Mouse (Mus musculus): ENCODE measurements around the gene Bpi. TPM values are rescaled to one million over a fixed set of nuclear protein-coding genes. Genes with fewer than 3 reads are reported as not detected.

The Bpi gene
- polyA plus RNA-seq, 1 experiment from 2014 or later = not detected

DNA sequence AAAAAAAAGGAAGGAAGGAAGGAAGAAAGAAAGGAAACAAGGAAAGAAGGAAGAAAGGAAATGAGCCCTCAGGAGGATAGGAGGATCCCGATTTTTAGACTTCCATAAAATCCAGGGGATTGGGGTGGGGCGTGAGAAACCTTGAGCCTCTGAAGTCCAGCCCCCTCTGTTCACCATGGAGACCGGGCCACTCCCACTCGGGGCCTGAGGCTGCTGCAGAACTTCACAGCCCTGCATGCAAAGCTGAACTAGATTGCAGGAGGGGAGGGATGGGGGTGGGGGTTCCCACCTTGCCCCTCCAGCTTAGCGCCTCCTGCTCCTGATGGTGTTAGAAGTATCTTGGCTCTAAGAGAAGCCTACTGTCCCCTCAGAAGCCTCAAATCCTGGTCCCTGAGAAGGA lies 1.0 kb upstream of the Bpi start:
- no peak overlapping the region for H3K4me3 ChIP-seq (ENCODE audit: low read depth, low read length)
- no peak overlapping the region for H3K9ac ChIP-seq (ENCODE audit: low read length)
- H3K27me3 ChIP-seq (ENCODE audit: control insufficient read depth, insufficient read depth, low read length) = no peaks in the 10 kb centered on the region
- no peaks in the 10 kb centered on the region for H3K36me3 ChIP-seq (ENCODE audit: control insufficient read depth, insufficient read depth, low read length)
- H3K4me1 ChIP-seq (replicated peaks; ENCODE audit: control insufficient read depth, insufficient read depth) = 0 out of 2 replicates have a peak, but pooled peaks cover 3% of the 10 kb centered on the region
- no peak for ATAC-seq (ENCODE audit: low FRiP score, low TSS enrichment)
- no peak overlapping the region for H3K27ac ChIP-seq (replicated peaks)
- TF ChIP-seq CTCF (IDR thresholded peaks at IDR 0.05; ENCODE audit: low read depth) = no peak
- no peak for TF ChIP-seq EP300 (optimal IDR thresholded peaks at IDR 0.05)
- no peak overlapping the region for H3K4me2 ChIP-seq (replicated peaks; ENCODE audit: low read depth)
- no peaks in the 10 kb centered on the region for H3K9me3 ChIP-seq (ENCODE audit: control insufficient read depth, low read length)
- WGBS = 3% methylated on average over 5 of the region's 5 CpGs
- DNase-seq (ENCODE audit: low spot score) = peak; percentile 26

DNA sequence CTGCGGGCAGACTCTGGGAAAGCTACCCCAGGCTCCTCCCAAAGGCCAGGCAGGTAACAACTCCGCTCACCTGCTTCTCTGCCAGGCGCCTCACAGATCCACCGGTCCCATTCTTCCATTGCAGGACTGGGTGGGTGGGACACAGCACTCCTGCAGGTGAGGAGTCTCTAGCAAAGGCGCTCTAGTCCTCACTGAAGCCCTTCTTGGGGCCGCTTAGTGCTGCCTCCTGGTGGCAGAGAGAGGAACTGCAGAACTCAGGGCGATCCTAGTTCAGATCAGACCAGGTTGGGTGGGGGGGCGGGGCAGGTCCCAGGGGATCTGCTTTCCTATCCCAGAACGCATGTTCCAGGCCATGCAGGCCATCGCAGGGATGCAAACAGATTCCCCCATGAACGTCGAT lies 887 bp downstream of the Bpi start:
- 17% methylated on average over 12 of the region's 12 CpGs for WGBS

GRCm38 (mm10) chr2:158259498-158259897 lies 1.6 kb downstream of the Bpi start:
- Histone ChIP-seq H3K9ac (ENCODE audit: low read length) (no peak overlapping the region), H3K9me3 (ENCODE audit: control insufficient read depth, low read length) (no peaks in the 10 kb centered on the region), H3K4me2 (replicated peaks; ENCODE audit: low read depth) (no peak overlapping the region), H3K27ac (replicated peaks) (no peak overlapping the region), H3K4me1 (replicated peaks; ENCODE audit: control insufficient read depth, insufficient read depth) (0 out of 2 replicates have a peak, but pooled peaks cover 3% of the 10 kb centered on the region), H3K4me3 (ENCODE audit: low read depth, low read length) (no peak overlapping the region), H3K36me3 (ENCODE audit: control insufficient read depth, insufficient read depth, low read length) (no peaks in the 10 kb centered on the region), H3K27me3 (ENCODE audit: control insufficient read depth, insufficient read depth, low read length) (no peaks in the 10 kb centered on the region)
- 63% methylated on average over 8 of the region's 8 CpGs for WGBS
- TF ChIP-seq EP300 (optimal IDR thresholded peaks at IDR 0.05) (no peak), CTCF (IDR thresholded peaks at IDR 0.05; ENCODE audit: low read depth) (no peak)
- no peak for ATAC-seq (ENCODE audit: low FRiP score, low TSS enrichment)
- DNase-seq (ENCODE audit: low spot score) = no peak

More for the DNA sequence above, 887 bp downstream of the Bpi start:
- peak; percentile 82 for TF ChIP-seq CTCF (IDR thresholded peaks at IDR 0.05; ENCODE audit: low read depth)
- no peak for TF ChIP-seq EP300 (optimal IDR thresholded peaks at IDR 0.05)
- no peak overlapping the region for H3K9ac ChIP-seq (ENCODE audit: low read length)
- ATAC-seq (ENCODE audit: low FRiP score, low TSS enrichment) (peak; percentile 55), DNase-seq (ENCODE audit: low spot score) (peak; percentile 82)
- H3K9me3 ChIP-seq (ENCODE audit: control insufficient read depth, low read length) = no peaks in the 10 kb centered on the region
- H3K27me3 ChIP-seq (ENCODE audit: control insufficient read depth, insufficient read depth, low read length) = no peaks in the 10 kb centered on the region
- 0 out of 2 replicates have a peak, but pooled peaks cover 3% of the 10 kb centered on the region for H3K4me1 ChIP-seq (replicated peaks; ENCODE audit: control insufficient read depth, insufficient read depth)
- H3K36me3 ChIP-seq (ENCODE audit: control insufficient read depth, insufficient read depth, low read length) = no peaks in the 10 kb centered on the region
- no peak overlapping the region for H3K4me2 ChIP-seq (replicated peaks; ENCODE audit: low read depth)
- H3K27ac ChIP-seq (replicated peaks) = no peak overlapping the region
- H3K4me3 ChIP-seq (ENCODE audit: low read depth, low read length) = no peak overlapping the region

DNA sequence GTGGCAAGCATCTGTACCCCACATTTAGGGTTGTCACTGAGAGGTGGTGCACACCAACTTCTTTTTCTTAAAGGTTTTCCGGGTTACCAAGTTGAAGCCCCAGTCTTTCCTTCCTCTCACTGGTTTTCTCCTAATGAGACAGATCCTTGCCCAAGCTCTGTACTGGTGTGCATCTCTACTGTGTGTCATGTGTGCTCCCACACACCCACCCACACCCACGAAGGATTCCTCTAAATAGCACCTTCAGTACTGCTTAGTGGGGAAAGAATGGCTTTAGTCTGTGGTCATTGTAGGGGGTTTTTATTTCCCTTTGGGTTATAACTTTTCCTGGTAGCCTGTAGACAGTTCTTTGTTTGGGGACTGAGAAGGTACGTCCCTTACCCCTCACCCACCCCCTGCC lies 7.0 kb downstream of the Bpi start:
- Histone ChIP-seq H3K4me3 (ENCODE audit: low read depth, low read length) (no peak overlapping the region), H3K4me1 (replicated peaks; ENCODE audit: control insufficient read depth, insufficient read depth) (no peaks in the 10 kb centered on the region), H3K36me3 (ENCODE audit: control insufficient read depth, insufficient read depth, low read length) (no peaks in the 10 kb centered on the region)

DNA sequence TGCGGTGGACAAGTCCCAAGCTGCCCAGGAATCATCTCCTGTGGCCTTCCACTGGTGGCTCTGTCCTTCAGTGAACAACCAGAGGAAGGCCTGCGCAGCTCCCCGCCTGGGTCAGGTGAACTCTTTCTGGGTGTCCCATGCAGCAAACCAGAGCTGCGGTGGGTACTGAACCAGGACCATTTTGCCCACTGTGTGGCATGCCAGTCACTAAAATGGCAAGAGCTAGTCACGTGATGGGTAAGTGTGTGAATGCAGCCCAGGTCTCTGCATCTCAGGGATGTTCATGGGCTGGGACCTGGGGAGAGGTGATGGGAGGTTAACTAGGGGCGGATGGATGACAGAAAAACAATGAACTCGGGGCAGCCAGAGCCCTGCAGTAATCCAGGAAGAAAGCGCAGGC lies 12.1 kb downstream of the Bpi start:
- H3K36me3 ChIP-seq (ENCODE audit: control insufficient read depth, insufficient read depth, low read length) = no peaks in the 10 kb centered on the region
- H3K9me3 ChIP-seq (ENCODE audit: control insufficient read depth, low read length) = no peaks in the 10 kb centered on the region
- no peak for TF ChIP-seq EP300 (optimal IDR thresholded peaks at IDR 0.05)
- no peak for TF ChIP-seq CTCF (IDR thresholded peaks at IDR 0.05; ENCODE audit: low read depth)
- H3K27ac ChIP-seq (replicated peaks) = no peak overlapping the region
- H3K4me1 ChIP-seq (replicated peaks; ENCODE audit: control insufficient read depth, insufficient read depth) = no peaks in the 10 kb centered on the region
- H3K9ac ChIP-seq (ENCODE audit: low read length) = no peak overlapping the region
- H3K4me3 ChIP-seq (ENCODE audit: low read depth, low read length) = no peak overlapping the region
- H3K27me3 ChIP-seq (ENCODE audit: control insufficient read depth, insufficient read depth, low read length) = no peaks in the 10 kb centered on the region
- WGBS = 80% methylated on average over 8 of the region's 8 CpGs
- DNase-seq (ENCODE audit: low spot score) (no peak), ATAC-seq (ENCODE audit: low FRiP score, low TSS enrichment) (no peak)
- no peak overlapping the region for H3K4me2 ChIP-seq (replicated peaks; ENCODE audit: low read depth)

More for the DNA sequence above, 7.0 kb downstream of the Bpi start:
- no peak overlapping the region for H3K4me2 ChIP-seq (replicated peaks; ENCODE audit: low read depth)
- 82% methylated on average over 3 of the region's 3 CpGs for WGBS
- no peak overlapping the region for H3K9ac ChIP-seq (ENCODE audit: low read length)
- no peak for ATAC-seq (ENCODE audit: low FRiP score, low TSS enrichment)
- DNase-seq (ENCODE audit: low spot score) = no peak
- H3K27me3 ChIP-seq (ENCODE audit: control insufficient read depth, insufficient read depth, low read length) = no peaks in the 10 kb centered on the region
- H3K27ac ChIP-seq (replicated peaks) = no peak overlapping the region
- no peaks in the 10 kb centered on the region for H3K9me3 ChIP-seq (ENCODE audit: control insufficient read depth, low read length)
- no peak for TF ChIP-seq CTCF (IDR thresholded peaks at IDR 0.05; ENCODE audit: low read depth)
- TF ChIP-seq EP300 (optimal IDR thresholded peaks at IDR 0.05) = no peak

GRCm38 (mm10) chr2:158273646-158274045 lies 15.8 kb downstream of the Bpi start:
- ATAC-seq (ENCODE audit: low FRiP score, low TSS enrichment) (no peak), DNase-seq (ENCODE audit: low spot score) (no peak)
- Histone ChIP-seq H3K36me3 (ENCODE audit: control insufficient read depth, insufficient read depth, low read length) (no peaks in the 10 kb centered on the region), H3K9me3 (ENCODE audit: control insufficient read depth, low read length) (no peaks in the 10 kb centered on the region), H3K4me1 (replicated peaks; ENCODE audit: control insufficient read depth, insufficient read depth) (no peaks in the 10 kb centered on the region), H3K9ac (ENCODE audit: low read length) (no peak overlapping the region), H3K27ac (replicated peaks) (no peak overlapping the region), H3K4me2 (replicated peaks; ENCODE audit: low read depth) (no peak overlapping the region), H3K4me3 (ENCODE audit: low read depth, low read length) (no peak overlapping the region), H3K27me3 (ENCODE audit: control insufficient read depth, insufficient read depth, low read length) (no peaks in the 10 kb centered on the region)
- WGBS = 8% methylated on average over 2 of the region's 2 CpGs
- TF ChIP-seq CTCF (IDR thresholded peaks at IDR 0.05; ENCODE audit: low read depth) = no peak
- TF ChIP-seq EP300 (optimal IDR thresholded peaks at IDR 0.05) = no peak
